Mouse (Mus musculus): Measurements from ENCODE around the gene Cpsf4. TPM values are rescaled to one million over a fixed set of nuclear protein-coding genes. Genes with fewer than 3 reads are reported as not detected.
"Not testable (repeated sequence)": the region's sequence is repeated elsewhere in the genome, so short reads cannot be mapped to it uniquely, and the experiment has no call there.

Cpsf4 gene
- total and polyA plus RNA-seq, 2 experiments from 2014 or later: 37.8 to 48.1 TPM

DNA sequence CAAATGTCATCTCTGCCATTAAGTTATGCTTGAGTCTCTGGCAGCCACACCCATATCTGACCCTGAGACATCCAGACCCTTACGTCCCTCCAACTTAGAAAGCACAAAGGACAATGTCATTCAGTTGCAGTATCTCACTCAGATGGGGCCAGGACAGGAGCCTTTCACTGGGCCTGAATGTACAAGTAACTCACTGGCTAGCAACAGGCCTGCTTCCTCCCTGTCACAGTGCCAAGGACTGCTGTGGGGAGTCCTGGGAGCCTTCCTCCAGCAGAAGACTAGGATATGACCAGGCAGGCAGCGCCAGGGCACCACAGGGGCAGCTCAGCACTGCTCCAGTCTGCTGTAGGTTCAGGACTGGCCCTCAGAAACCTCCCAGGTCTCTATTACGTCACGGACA lies 37.9 kb upstream of the Cpsf4 start:
- no peaks in the 10 kb centered on the region for H3K9me3 ChIP-seq (ENCODE audit: low read length)
- no peak overlapping the region for H3K4me3 ChIP-seq (ENCODE audit: low read length)
- no peaks in the 10 kb centered on the region for H3K27me3 ChIP-seq (ENCODE audit: insufficient read depth, low read length)
- H3K4me1 ChIP-seq (ENCODE audit: insufficient read depth, low read length): no peaks in the 10 kb centered on the region
- H3K27ac ChIP-seq: no peak overlapping the region
- no peak overlapping the region for H3K4me2 ChIP-seq (ENCODE audit: low read depth, low read length)
- ATAC-seq: no peak
- DNase-seq (ENCODE audit: low spot score): no peak
- TF ChIP-seq CTCF (IDR thresholded peaks at IDR 0.05; ENCODE audit: low read depth): no peak
- H3K9ac ChIP-seq (replicated peaks; ENCODE audit: low read length): no peak overlapping the region
- H3K36me3 ChIP-seq (ENCODE audit: insufficient read depth, low read length): peaks cover 64% of the 10 kb centered on the region
- 89% methylated on average over 4 of the region's 4 CpGs for WGBS

DNA sequence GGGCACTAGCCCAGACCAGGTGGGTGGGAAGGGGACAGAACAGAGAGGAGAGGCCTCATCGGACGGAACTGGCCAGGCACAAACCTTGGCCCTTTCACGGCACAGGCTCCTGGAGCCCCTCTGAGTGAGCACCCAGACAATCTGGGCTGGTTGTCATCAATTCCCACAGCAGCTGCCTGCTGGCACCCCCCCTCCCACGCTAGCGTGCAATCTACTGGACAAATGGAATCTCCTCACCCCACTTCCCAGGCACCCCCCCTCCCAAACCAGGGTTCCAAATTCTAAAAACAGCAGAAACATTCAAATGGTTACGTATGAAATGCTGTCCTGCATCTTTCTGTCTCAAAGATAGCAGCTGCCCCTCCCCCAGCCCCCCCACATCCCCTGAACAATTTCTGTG lies 37.2 kb upstream of the Cpsf4 start:
- H3K4me1 ChIP-seq (ENCODE audit: insufficient read depth, low read length); H3K9me3 ChIP-seq (ENCODE audit: low read length); H3K4me2 ChIP-seq (ENCODE audit: low read depth, low read length); H3K4me3 ChIP-seq (ENCODE audit: low read length); H3K9ac ChIP-seq (replicated peaks; ENCODE audit: low read length); DNase-seq (ENCODE audit: low spot score); ATAC-seq; H3K27me3 ChIP-seq (ENCODE audit: insufficient read depth, low read length); H3K27ac ChIP-seq: not testable (repeated sequence)
- 96% methylated on average over 5 of the region's 6 CpGs for WGBS
- H3K36me3 ChIP-seq (ENCODE audit: insufficient read depth, low read length): peaks cover 67% of the 10 kb centered on the region

DNA sequence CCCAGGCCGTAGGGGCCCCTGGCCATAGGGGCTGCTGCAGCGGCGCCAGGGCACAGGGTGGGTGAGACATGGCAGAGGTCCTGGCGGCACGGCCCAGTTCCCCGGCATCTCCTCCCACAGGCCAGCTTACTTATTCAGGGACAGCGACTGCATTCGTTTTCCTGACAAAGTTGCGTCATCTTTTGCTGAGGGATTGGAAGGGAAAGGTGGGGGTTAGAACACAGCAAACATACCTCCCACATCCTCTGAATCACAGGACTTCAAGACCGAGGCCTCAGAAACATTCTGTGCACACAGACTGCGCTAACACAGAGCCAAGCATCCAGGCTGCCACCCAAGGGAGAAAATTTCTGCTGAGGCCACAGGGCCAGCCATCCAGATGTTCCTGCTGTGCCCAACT lies 36.8 kb upstream of the Cpsf4 start:
- no peaks in the 10 kb centered on the region for H3K4me1 ChIP-seq (ENCODE audit: insufficient read depth, low read length)
- no peak overlapping the region for H3K4me3 ChIP-seq (ENCODE audit: low read length)
- H3K27ac ChIP-seq: no peak overlapping the region
- no peak overlapping the region for H3K4me2 ChIP-seq (ENCODE audit: low read depth, low read length)
- no peak overlapping the region for H3K9ac ChIP-seq (replicated peaks; ENCODE audit: low read length)
- WGBS: 89% methylated on average over 11 of the region's 11 CpGs
- H3K9me3 ChIP-seq (ENCODE audit: low read length): no peaks in the 10 kb centered on the region
- TF ChIP-seq CTCF (IDR thresholded peaks at IDR 0.05; ENCODE audit: low read depth): no peak
- ATAC-seq (no peak), DNase-seq (ENCODE audit: low spot score) (no peak)
- peaks cover 71% of the 10 kb centered on the region for H3K36me3 ChIP-seq (ENCODE audit: insufficient read depth, low read length)
- no peaks in the 10 kb centered on the region for H3K27me3 ChIP-seq (ENCODE audit: insufficient read depth, low read length)

DNA sequence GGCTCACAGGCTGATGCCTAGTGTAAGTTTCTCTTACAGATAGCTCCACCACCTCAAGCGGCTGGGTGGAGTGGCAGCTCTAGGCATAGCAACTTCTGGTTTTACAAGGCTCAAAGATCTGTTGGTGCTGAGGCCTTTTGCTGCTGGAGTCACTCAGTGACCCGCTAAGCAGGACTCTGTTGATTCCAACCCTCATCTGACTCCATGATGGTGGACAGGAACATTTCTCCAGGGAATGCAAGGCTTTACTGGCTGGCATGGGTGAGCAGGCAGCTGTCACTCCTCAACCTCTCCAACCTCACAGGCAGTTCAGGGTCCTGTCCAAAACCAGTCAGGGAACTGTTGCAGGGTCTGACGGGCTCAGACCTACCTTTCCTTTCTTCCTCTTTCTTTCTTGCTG lies 36.0 kb upstream of the Cpsf4 start:
- H3K36me3 ChIP-seq (ENCODE audit: insufficient read depth, low read length): peaks cover 73% of the 10 kb centered on the region
- no peak overlapping the region for H3K4me3 ChIP-seq (ENCODE audit: low read length)
- no peak overlapping the region for H3K9ac ChIP-seq (replicated peaks; ENCODE audit: low read length)
- DNase-seq (ENCODE audit: low spot score) (no peak), ATAC-seq (no peak)
- no peak overlapping the region for H3K27ac ChIP-seq
- H3K9me3 ChIP-seq (ENCODE audit: low read length): no peaks in the 10 kb centered on the region
- no peak overlapping the region for H3K4me2 ChIP-seq (ENCODE audit: low read depth, low read length)
- no peaks in the 10 kb centered on the region for H3K4me1 ChIP-seq (ENCODE audit: insufficient read depth, low read length)
- 91% methylated on average over 3 of the region's 3 CpGs for WGBS
- H3K27me3 ChIP-seq (ENCODE audit: insufficient read depth, low read length): no peaks in the 10 kb centered on the region
- no peak for TF ChIP-seq CTCF (IDR thresholded peaks at IDR 0.05; ENCODE audit: low read depth)

DNA sequence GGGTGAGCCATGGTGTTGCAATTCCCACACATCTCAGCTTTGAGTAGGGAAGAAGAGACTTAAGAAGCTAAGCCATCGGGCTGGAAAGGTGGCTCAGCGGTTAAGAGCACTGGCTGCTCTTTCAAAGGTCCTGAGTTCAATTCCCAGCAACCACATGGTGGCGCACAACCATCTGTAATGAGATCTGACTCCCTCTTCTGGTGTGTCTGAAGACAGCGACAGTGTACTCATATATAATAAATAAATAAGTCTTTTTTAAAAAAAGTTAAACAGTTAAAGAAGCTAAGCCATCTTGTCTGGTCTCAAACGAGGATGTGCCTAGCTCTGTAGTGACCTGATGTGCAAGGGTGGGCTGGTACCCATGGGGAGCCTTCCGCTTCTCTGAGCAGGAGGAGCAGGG lies 33.7 kb upstream of the Cpsf4 start:
- not testable (repeated sequence) for H3K27me3 ChIP-seq (ENCODE audit: insufficient read depth, low read length); DNase-seq (ENCODE audit: low spot score); H3K27ac ChIP-seq; H3K4me2 ChIP-seq (ENCODE audit: low read depth, low read length); H3K4me3 ChIP-seq (ENCODE audit: low read length); H3K9me3 ChIP-seq (ENCODE audit: low read length); ATAC-seq; H3K9ac ChIP-seq (replicated peaks; ENCODE audit: low read length); H3K4me1 ChIP-seq (ENCODE audit: insufficient read depth, low read length)
- TF ChIP-seq CTCF (IDR thresholded peaks at IDR 0.05; ENCODE audit: low read depth): 0 out of 2 replicates have a peak, but pooled peaks have one; percentile 8
- H3K36me3 ChIP-seq (ENCODE audit: insufficient read depth, low read length): peaks cover 60% of the 10 kb centered on the region
- WGBS: 85% methylated on average over 6 of the region's 6 CpGs

DNA sequence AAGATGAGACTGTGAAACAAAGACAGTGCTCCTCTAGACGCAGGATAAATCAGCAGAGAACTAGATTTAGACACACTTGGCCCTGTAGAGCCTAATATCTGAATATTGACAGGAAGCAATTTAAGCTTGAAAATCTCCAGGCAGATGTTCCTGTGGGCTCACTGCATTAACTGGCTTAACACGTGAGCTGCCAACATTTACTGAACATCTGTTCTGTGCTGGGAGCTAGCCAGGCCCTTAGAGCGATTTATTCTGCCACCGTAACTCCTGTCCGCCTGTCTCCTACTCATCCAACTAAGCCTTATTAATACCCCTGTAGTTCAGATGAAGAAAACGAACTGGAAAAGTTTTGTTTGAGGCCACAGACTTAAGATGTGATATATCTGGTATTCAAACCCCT lies 28.2 kb upstream of the Cpsf4 start:
- no peaks in the 10 kb centered on the region for H3K9me3 ChIP-seq (ENCODE audit: low read length)
- H3K9ac ChIP-seq (replicated peaks; ENCODE audit: low read length): peak overlapping the region; percentile 86
- H3K4me3 ChIP-seq (ENCODE audit: low read length): peak overlapping the region; percentile 99
- H3K4me1 ChIP-seq (ENCODE audit: insufficient read depth, low read length): peaks cover 18% of the 10 kb centered on the region
- WGBS: 11% methylated on average over 6 of the region's 6 CpGs
- no peak for TF ChIP-seq CTCF (IDR thresholded peaks at IDR 0.05; ENCODE audit: low read depth)
- H3K27ac ChIP-seq: peak overlapping the region; percentile 95; the same call in 1 of the 2 replicates
- H3K36me3 ChIP-seq (ENCODE audit: insufficient read depth, low read length): peaks cover 31% of the 10 kb centered on the region
- H3K27me3 ChIP-seq (ENCODE audit: insufficient read depth, low read length): no peaks in the 10 kb centered on the region
- DNase-seq (ENCODE audit: low spot score) (peak; percentile 43), ATAC-seq (no peak)
- peak overlapping the region; percentile 97 for H3K4me2 ChIP-seq (ENCODE audit: low read depth, low read length)

DNA sequence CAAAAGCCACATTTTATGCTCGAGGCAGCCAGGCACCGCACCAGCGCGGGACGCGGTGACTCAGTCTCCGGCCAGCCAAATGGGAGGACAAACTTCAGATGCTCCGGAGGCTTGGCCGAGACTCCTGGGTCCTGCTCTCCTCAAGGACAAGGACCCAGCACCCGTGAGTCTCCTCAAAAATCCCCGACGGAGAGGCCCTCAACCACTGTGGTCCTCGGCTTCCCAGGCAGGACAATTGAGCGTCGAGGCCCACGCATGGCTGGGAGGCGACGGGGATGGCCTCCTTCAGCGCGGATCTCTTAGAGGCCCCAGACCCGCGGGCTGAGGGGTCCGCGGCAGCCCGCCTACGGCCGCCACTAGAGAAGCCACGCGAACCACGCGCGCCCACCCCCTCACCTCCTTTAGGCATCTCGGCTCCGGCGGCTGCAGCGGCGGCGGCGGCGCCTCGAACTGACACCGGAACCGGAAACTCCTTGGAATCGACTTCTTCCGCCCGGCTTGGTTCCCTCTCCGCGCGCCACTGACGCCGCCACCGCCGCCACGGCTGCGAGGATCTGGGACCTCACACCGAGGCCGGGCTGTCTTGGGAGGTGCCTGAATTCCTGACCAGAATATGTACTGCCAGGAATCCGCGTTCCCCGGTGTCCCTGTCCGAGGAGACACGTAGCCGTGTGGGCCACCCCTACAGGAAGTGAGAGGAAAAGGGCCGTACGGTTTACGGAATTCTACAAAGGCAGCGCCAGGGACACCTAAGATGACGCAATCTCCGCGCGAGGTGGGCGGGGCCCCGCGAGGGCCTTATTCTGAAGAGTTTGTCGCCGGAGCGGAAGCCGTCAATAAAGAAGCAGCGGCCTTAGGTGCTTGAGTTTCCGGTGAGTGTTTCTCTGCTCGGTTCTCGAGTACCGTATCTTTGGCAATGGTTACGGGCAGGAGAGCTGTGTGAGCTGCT lies 27.2 kb upstream of the Cpsf4 start, which contains the start of the genes Pdap1 and Bud31:
Pdap1 (minus strand) TSS at position 668 of the 949 bp plus-strand sequence.
Bud31 (plus strand) TSS at position 792 of the 949 bp plus-strand sequence.
- no peaks in the 10 kb centered on the region for H3K9me3 ChIP-seq (ENCODE audit: low read length)
- H3K4me1 ChIP-seq (ENCODE audit: insufficient read depth, low read length): peaks cover 18% of the 10 kb centered on the region
- H3K9ac ChIP-seq (replicated peaks; ENCODE audit: low read length): peak within 1 kb of the TSS; percentile 86
- WGBS: under 1% methylated on average over 82 of the region's 84 CpGs
- peak; percentile 32 for TF ChIP-seq CTCF (IDR thresholded peaks at IDR 0.05; ENCODE audit: low read depth)
- peak within 1 kb of the TSS; percentile 97 for H3K4me2 ChIP-seq (ENCODE audit: low read depth, low read length)
- peak within 1 kb of the TSS; percentile 95 for H3K27ac ChIP-seq
- H3K27me3 ChIP-seq (ENCODE audit: insufficient read depth, low read length): no peaks in the 10 kb centered on the region
- DNase-seq (ENCODE audit: low spot score) (peak; percentile 97), ATAC-seq (peak; percentile 95)
- peaks cover 26% of the 10 kb centered on the region for H3K36me3 ChIP-seq (ENCODE audit: insufficient read depth, low read length)
- H3K4me3 ChIP-seq (ENCODE audit: low read length): peak within 1 kb of the TSS; percentile 99

Data from hindbrain, postnatal 0 days (tissue).